Mouse (Mus musculus): ENCODE measurements around the gene Ago1. TPM values are rescaled to one million over a fixed set of nuclear protein-coding genes. Genes with fewer than 3 reads are reported as not detected.

The Ago1 gene
- polyA plus RNA-seq, 1 experiment from 2014 or later = 3.5 TPM

DNA sequence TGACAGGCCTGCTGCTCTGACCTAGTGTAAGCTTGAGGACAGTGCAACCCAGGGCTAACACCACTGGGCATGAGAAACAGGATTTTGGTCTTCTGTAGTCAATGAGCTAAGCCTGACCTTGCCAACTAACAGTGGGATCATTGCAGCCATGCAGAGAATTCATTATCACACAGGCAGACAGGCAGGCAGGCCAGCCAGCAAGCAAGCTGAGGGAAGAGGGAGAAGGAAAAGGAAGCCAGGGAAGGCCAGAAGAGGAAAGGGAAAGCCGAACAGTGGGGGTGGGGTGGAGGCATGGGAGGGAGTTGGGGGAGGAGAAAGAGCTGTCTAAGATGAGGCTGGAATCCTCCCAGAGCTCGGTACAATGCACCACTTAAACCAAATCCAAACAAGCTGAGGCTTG lies 32.1 kb downstream of the Ago1 start:
- WGBS = 51% methylated on average over 2 of the region's 2 CpGs
- Histone ChIP-seq H3K27ac (ENCODE audit: low read length) (no peak overlapping the region), H3K27me3 (replicated peaks; ENCODE audit: control insufficient read depth, insufficient read depth, low read length) (no peaks in the 10 kb centered on the region), H3K4me3 (ENCODE audit: low read length) (no peak overlapping the region), H3K9me3 (ENCODE audit: control insufficient read depth, low read length) (no peaks in the 10 kb centered on the region), H3K4me1 (ENCODE audit: control insufficient read depth, insufficient read depth, low read length) (no peaks in the 10 kb centered on the region), H3K4me2 (ENCODE audit: low read depth, low read length) (no peak overlapping the region), H3K9ac (ENCODE audit: low read depth, low read length) (no peak overlapping the region), H3K36me3 (ENCODE audit: control insufficient read depth, insufficient read depth, low read length) (peaks cover 6% of the 10 kb centered on the region; the same call in 1 of the 2 replicates)
- ATAC-seq = no peak

- Histone ChIP-seq H3K9me3 (ENCODE audit: control insufficient read depth, low read length) (no peaks in the 10 kb centered on the region), H3K27me3 (replicated peaks; ENCODE audit: control insufficient read depth, insufficient read depth, low read length) (no peaks in the 10 kb centered on the region), H3K36me3 (ENCODE audit: control insufficient read depth, insufficient read depth, low read length) (no peaks in the 10 kb centered on the region), H3K27ac (ENCODE audit: low read length) (no peak overlapping the region), H3K4me1 (ENCODE audit: control insufficient read depth, insufficient read depth, low read length) (no peaks in the 10 kb centered on the region; the same call in 1 of the 2 replicates), H3K4me2 (ENCODE audit: low read depth, low read length) (no peak overlapping the region), H3K9ac (ENCODE audit: low read depth, low read length) (no peak overlapping the region), H3K4me3 (ENCODE audit: low read length) (no peak overlapping the region)
- no peak for ATAC-seq
- 87% methylated on average over 2 of the region's 2 CpGs for WGBS
Observed at GRCm38 (mm10) chr4:126434094-126434493, 34.3 kb downstream of the Ago1 start.

- Histone ChIP-seq H3K36me3 (ENCODE audit: control insufficient read depth, insufficient read depth, low read length) (no peaks in the 10 kb centered on the region), H3K4me3 (ENCODE audit: low read length) (no peak overlapping the region), H3K9me3 (ENCODE audit: control insufficient read depth, low read length) (no peaks in the 10 kb centered on the region), H3K4me1 (ENCODE audit: control insufficient read depth, insufficient read depth, low read length) (no peaks in the 10 kb centered on the region; the same call in 1 of the 2 replicates), H3K27me3 (replicated peaks; ENCODE audit: control insufficient read depth, insufficient read depth, low read length) (no peaks in the 10 kb centered on the region), H3K9ac (ENCODE audit: low read depth, low read length) (no peak overlapping the region), H3K4me2 (ENCODE audit: low read depth, low read length) (no peak overlapping the region), H3K27ac (ENCODE audit: low read length) (no peak overlapping the region)
- WGBS = 87% methylated on average over 4 of the region's 4 CpGs
- no peak for ATAC-seq
Observed at GRCm38 (mm10) chr4:126433175-126433574, 35.2 kb downstream of the Ago1 start.

DNA sequence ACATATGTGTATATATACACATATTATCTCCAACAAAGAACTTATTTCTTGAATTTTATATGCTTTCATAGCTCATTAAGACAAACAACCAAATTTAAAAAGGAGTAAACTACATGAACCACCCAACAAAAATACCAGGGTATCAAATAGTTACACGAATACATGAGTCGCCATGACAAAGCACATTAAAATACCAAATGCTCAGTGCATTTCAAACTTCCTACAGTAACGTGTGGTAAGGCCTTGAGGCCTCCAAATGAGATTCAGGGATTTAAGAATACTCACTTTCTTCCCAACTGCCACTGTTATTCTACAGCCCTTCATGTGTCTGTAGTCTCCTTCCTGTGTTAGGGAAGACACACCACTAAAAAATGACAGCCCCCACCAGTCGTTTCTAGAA lies 36.6 kb downstream of the Ago1 start:
- no peak overlapping the region for H3K4me2 ChIP-seq (ENCODE audit: low read depth, low read length)
- no peak overlapping the region for H3K27ac ChIP-seq (ENCODE audit: low read length)
- no peak for ATAC-seq
- no peak overlapping the region for H3K9ac ChIP-seq (ENCODE audit: low read depth, low read length)
- H3K27me3 ChIP-seq (replicated peaks; ENCODE audit: control insufficient read depth, insufficient read depth, low read length) = no peaks in the 10 kb centered on the region
- H3K9me3 ChIP-seq (ENCODE audit: control insufficient read depth, low read length) = no peaks in the 10 kb centered on the region
- WGBS = 84% methylated on average over 4 of the region's 4 CpGs
- no peaks in the 10 kb centered on the region for H3K36me3 ChIP-seq (ENCODE audit: control insufficient read depth, insufficient read depth, low read length)
- no peak overlapping the region for H3K4me3 ChIP-seq (ENCODE audit: low read length)
- no peaks in the 10 kb centered on the region; the same call in 1 of the 2 replicates for H3K4me1 ChIP-seq (ENCODE audit: control insufficient read depth, insufficient read depth, low read length)

GRCm38 (mm10) chr4:126429347-126430079 lies 38.9 kb downstream of the Ago1 start, which contains the start of gene Ago3:
Gene Ago3, minus strand, starts transcription at chr4:126429556.
- peak; percentile 99 for ATAC-seq
- WGBS = 0% methylated on average over 64 of the region's 65 CpGs
- Histone ChIP-seq H3K4me2 (ENCODE audit: low read depth, low read length) (peak within 1 kb of the TSS; percentile 62), H3K27me3 (replicated peaks; ENCODE audit: control insufficient read depth, insufficient read depth, low read length) (no peaks in the 10 kb centered on the region), H3K36me3 (ENCODE audit: control insufficient read depth, insufficient read depth, low read length) (no peaks in the 10 kb centered on the region), H3K4me3 (ENCODE audit: low read length) (peak within 1 kb of the TSS; percentile 88), H3K4me1 (ENCODE audit: control insufficient read depth, insufficient read depth, low read length) (no peaks in the 10 kb centered on the region; the same call in 1 of the 2 replicates), H3K27ac (ENCODE audit: low read length) (peak within 1 kb of the TSS; percentile 88), H3K9ac (ENCODE audit: low read depth, low read length) (peak within 1 kb of the TSS; percentile 90), H3K9me3 (ENCODE audit: control insufficient read depth, low read length) (no peaks in the 10 kb centered on the region)

DNA sequence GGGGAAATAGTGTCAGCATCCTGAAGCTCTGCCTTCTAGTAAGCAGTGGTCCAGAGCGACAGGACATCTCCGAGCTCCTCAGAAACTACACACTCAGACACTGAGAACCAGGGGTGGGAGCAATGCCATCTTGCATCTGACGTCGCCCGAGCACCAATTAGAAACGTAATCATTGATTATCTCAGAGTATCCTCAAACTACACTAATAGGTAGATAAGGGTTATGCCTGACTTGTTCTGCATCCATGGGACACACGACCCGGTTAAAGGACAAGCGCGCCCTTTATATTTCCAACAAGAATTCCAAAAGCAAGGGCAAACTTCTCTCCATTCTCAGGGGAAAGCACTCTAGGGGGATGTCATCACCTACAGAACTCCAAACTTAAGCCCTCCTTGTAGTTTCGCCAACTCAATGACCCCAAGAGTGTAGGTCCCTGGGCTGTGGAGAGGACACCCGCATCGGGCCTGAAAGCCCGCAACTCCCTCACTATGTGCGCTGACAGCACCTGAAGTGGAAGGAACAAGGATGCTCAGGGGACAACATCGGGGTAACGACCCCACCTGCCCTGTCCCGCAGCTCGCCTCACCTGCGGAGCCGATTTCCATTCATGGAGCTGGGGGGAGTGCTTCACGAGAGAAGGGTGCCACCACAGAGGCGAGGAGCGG lies 39.6 kb downstream of the Ago1 start:
- ATAC-seq = peak; percentile 60; the same call in 1 of the 2 replicates

DNA sequence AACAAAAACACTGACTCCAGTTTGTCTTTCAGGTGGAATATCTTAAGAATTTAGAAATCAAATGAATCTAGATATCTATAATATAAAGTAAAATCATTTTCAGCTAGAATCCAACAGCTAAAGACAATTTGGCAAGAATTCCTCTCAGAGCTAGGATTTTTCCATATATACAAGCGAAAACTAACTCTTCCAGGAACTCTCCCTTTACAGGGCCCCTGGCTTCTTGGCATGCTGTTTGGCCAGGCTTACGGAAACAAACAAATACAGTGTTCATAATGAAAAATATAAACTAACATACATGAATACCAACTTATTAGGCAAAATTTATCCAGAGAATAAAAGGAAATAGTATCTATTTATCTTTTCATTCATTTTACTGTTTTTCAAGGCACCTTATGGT lies 44.5 kb downstream of the Ago1 start:
- Histone ChIP-seq H3K9me3 (ENCODE audit: control insufficient read depth, low read length) (no peaks in the 10 kb centered on the region), H3K27ac (ENCODE audit: low read length) (no peak overlapping the region), H3K4me3 (ENCODE audit: low read length) (no peak overlapping the region), H3K9ac (ENCODE audit: low read depth, low read length) (no peak overlapping the region), H3K36me3 (ENCODE audit: control insufficient read depth, insufficient read depth, low read length) (no peaks in the 10 kb centered on the region), H3K4me1 (ENCODE audit: control insufficient read depth, insufficient read depth, low read length) (no peaks in the 10 kb centered on the region), H3K27me3 (replicated peaks; ENCODE audit: control insufficient read depth, insufficient read depth, low read length) (no peaks in the 10 kb centered on the region), H3K4me2 (ENCODE audit: low read depth, low read length) (no peak overlapping the region)
- WGBS = 76% methylated on average over 2 of the region's 2 CpGs
- ATAC-seq = no peak

More for the DNA sequence above, 39.6 kb downstream of the Ago1 start:
- H3K4me1 ChIP-seq (ENCODE audit: control insufficient read depth, insufficient read depth, low read length) = no peaks in the 10 kb centered on the region; the same call in 1 of the 2 replicates
- 1% methylated on average over 24 of the region's 24 CpGs for WGBS
- peak overlapping the region; percentile 88 for H3K4me3 ChIP-seq (ENCODE audit: low read length)
- H3K27me3 ChIP-seq (replicated peaks; ENCODE audit: control insufficient read depth, insufficient read depth, low read length) = no peaks in the 10 kb centered on the region
- H3K9ac ChIP-seq (ENCODE audit: low read depth, low read length) = peak overlapping the region; percentile 90
- H3K36me3 ChIP-seq (ENCODE audit: control insufficient read depth, insufficient read depth, low read length) = no peaks in the 10 kb centered on the region
- H3K4me2 ChIP-seq (ENCODE audit: low read depth, low read length) = peak overlapping the region; percentile 62
- H3K9me3 ChIP-seq (ENCODE audit: control insufficient read depth, low read length) = no peaks in the 10 kb centered on the region
- H3K27ac ChIP-seq (ENCODE audit: low read length) = peak overlapping the region; percentile 88

DNA sequence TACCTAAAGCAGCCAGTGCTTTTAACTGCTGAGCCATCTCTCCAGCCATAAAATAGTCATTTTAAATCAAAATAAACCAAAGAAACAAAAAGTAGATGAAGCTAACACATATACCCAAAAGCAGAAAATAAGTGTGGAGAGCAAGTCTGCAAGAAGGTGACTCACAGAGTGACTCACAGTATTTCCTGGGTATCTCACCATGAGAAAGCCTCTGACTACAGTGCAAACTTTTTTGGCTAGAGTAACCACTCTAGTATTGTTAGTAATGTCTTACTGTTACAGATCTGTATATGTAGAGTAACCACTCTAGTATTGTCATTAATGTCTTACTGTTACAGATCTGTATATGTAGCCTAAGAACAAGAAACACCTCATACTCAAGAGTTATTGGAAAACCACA lies 52.7 kb downstream of the Ago1 start:
- Histone ChIP-seq H3K27ac (ENCODE audit: low read length) (no peak overlapping the region), H3K4me3 (ENCODE audit: low read length) (no peak overlapping the region), H3K36me3 (ENCODE audit: control insufficient read depth, insufficient read depth, low read length) (no peaks in the 10 kb centered on the region), H3K4me2 (ENCODE audit: low read depth, low read length) (no peak overlapping the region), H3K27me3 (replicated peaks; ENCODE audit: control insufficient read depth, insufficient read depth, low read length) (no peaks in the 10 kb centered on the region), H3K4me1 (ENCODE audit: control insufficient read depth, insufficient read depth, low read length) (no peaks in the 10 kb centered on the region), H3K9ac (ENCODE audit: low read depth, low read length) (no peak overlapping the region), H3K9me3 (ENCODE audit: control insufficient read depth, low read length) (no peaks in the 10 kb centered on the region)
- no peak for ATAC-seq

DNA sequence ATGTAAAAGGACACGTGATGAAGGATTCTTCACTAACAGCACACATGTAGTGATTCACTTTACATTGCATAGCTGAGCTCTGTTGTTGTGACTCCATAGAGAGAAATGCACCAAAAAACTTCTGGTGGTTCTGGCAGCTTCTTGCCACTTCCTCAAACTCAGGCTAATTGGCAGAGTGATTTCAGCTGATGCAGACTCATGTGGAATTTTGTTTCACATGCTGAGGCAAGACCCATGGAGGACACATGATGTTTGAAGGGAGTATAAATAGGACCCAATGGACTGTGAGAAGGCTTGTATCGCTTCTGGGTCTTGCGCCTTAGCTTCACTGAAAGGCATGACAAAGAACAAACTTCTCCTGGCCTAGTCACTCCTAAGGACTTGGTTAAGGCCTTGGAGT lies 55.9 kb downstream of the Ago1 start:
- Histone ChIP-seq H3K9ac (ENCODE audit: low read depth, low read length) (no peak overlapping the region), H3K4me2 (ENCODE audit: low read depth, low read length) (no peak overlapping the region), H3K36me3 (ENCODE audit: control insufficient read depth, insufficient read depth, low read length) (no peaks in the 10 kb centered on the region), H3K27ac (ENCODE audit: low read length) (no peak overlapping the region), H3K9me3 (ENCODE audit: control insufficient read depth, low read length) (no peaks in the 10 kb centered on the region), H3K4me3 (ENCODE audit: low read length) (no peak overlapping the region), H3K4me1 (ENCODE audit: control insufficient read depth, insufficient read depth, low read length) (no peaks in the 10 kb centered on the region), H3K27me3 (replicated peaks; ENCODE audit: control insufficient read depth, insufficient read depth, low read length) (no peaks in the 10 kb centered on the region)
- WGBS = 93% methylated on average over 3 of the region's 3 CpGs
- no peak for ATAC-seq
